Mouse (Mus musculus): ENCODE data around the gene Zfp454. TPM values are rescaled to one million over a fixed set of nuclear protein-coding genes. Genes with fewer than 3 reads are reported as not detected.

The Zfp454 gene
- total RNA-seq, 2 experiments from 2014 or later, result 0.78 to 1.3 TPM

DNA sequence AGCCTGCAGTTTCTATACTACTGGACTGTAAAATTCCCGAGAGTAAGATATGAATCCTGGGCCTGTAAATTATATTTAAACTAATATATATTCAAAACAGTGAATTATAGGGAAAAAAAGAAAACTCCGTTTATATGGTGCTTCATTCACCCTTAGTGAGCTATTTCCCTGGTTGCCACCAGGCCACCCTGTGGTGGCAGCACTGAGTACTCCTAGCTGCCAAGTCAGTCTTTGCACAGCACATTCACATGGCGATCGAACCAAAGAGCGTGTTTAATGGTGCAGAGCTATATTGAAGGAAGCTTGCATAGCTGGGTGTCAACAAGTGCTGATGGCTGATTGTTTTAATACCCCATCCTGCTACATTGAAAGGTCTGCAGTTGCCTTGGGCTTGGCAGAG lies 40.4 kb downstream of the Zfp454 start:
- intact Hi-C loops (cut with DNase I), result no loop called here

GRCm38 (mm10) chr11:50845951-50846350 lies 41.5 kb downstream of the Zfp454 start:
- no peak for DNase-seq
- intact Hi-C loops (cut with DNase I), result no loop called here

More for the DNA sequence above, 40.4 kb downstream of the Zfp454 start:
- no peak for DNase-seq

GRCm38 (mm10) chr11:50841023-50841735 lies 46.3 kb downstream of the Zfp454 start, which contains the start of gene Zfp879:
Gene Zfp879, minus strand, starts transcription at chr11:50841552.
- intact Hi-C loops (cut with DNase I), result no loop called here

DNA sequence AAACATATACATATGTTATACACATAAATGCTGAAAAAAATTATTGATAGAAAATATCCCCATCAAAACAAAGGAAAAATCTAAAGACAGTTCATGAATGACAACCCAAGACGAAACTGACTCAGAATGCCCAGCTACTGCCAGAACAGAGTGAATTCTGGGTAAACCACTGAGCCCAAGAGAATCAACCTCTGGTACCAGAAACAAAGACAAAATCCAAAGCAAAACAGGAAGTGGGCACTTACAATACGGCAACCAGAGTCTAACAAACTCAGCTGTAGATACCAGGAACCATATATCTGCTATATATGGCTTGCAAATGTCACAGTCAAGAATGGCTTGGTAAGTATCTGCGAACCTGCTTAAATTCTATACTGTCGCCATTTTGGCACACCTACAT lies 51.7 kb downstream of the Zfp454 start:
- intact Hi-C loops (cut with DNase I), result no loop called here
- DNase-seq, result no peak

More at GRCm38 (mm10) chr11:50841023-50841735, 46.3 kb downstream of the Zfp454 start, which contains the start of gene Zfp879:
- peak; percentile 86 to 87 for DNase-seq

DNA sequence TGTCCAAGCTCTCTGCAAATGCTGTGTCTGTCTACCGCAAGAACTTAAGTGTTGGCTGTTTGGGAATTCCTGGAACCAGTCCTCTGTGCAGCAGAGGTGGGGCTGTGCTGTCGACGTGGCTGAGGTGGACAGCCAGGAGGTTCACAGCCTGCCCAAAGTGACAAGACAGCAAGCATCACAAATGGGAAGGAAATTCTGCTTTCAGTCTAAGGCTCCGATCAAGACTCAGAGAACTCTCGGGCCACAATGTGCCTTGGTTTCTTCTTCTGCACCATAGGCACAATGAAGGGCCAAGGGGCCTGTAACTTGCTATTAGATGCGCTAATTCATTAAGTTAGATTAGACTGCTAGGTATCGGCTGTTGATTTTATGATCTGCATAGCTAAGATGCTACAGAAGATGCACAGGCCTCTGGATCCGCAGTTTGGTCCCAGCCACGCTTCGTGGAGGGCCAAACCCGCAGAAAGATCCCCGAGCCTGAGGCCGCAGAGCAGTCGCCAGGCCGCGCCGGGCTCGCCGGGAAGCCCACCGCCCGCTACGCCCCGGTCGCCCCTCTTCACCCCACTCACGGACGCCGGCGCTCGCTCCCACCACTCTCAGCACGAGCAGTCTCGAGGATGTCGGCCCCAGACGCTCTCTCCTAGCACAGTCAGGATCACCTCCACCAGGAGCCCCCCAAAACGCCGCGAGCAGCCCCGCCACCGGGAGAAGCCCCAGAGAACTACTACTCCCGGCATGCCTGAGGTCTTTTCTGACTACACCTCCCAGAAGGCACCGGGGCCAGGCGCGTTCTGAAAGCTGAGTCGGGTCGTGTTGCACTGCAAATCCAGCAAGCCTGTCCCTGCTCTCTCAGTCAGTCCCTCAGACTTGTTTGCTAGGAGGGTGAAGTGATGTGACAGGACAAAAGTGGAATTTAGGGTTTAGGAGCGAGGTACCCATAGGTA lies 60.2 kb downstream of the Zfp454 start, which contains the start of gene Zfp354c:
TSS of gene Zfp354c (minus strand) at position 715 of the 944 bp plus-strand sequence.
- intact Hi-C loops (cut with DNase I), result loop anchor here (10.0 kb wide), 1 partner anchor 228 kb away; the partner anchor contains the start of gene Zfp354a
- peak; percentile 80 to 84 for DNase-seq

DNA sequence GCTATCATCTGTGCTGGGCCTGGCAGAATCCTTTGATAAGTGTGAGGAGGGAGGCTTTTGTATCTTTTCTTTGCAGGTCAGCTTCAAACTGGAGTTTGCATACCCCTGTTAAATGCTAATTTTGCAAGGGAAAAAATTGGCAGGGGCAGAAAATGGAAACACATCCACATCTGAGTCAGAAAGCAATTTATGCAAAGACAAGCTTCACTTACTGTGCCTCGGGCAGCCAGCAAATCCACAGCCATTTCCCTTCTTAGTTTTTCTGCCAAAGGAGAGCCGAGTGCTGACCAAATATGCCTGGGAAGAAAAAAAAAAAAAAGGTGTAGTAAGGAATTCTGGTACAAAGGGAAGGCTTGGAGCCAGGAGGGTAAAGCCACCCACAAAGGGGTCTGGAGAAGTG lies 61.2 kb downstream of the Zfp454 start:
- intact Hi-C loops (cut with DNase I), result loop anchor here (10.0 kb wide), 1 partner anchor 229 kb away; the partner anchor contains the start of gene Zfp354a
- no peak for DNase-seq

Other genes starting within 250 kb of the Zfp454 start
- gene Zfp354c, start 59.9 kb downstream of the Zfp454 start, total RNA-seq (2021), result 1 to 10 TPM; 5.0 to 5.3 TPM
- 1 to 10 TPM in 1 of 2 experiments, under 1 TPM in 1; 0.76 to 1.1 TPM for gene Zfp879, start 46.1 kb downstream of the Zfp454 start, total RNA-seq (2021)
- not detected for gene Grm6, start 37.0 kb downstream of the Zfp454 start, total RNA-seq (2021)
- gene Zfp2, start 28.5 kb upstream of the Zfp454 start, total RNA-seq (2021), result 1 to 10 TPM; 2.6 to 3.2 TPM
- 1 to 10 TPM in 1 of 2 experiments, under 1 TPM in 1; 0.96 to 1.7 TPM for gene Zfp354b, start 44.0 kb upstream of the Zfp454 start, total RNA-seq (2021)
- gene 4933414I15Rik, start 56.1 kb upstream of the Zfp454 start, total RNA-seq (2021), result not detected
- gene Prop1, start 66.1 kb upstream of the Zfp454 start, total RNA-seq (2021), result not detected
- not detected for gene Olfr1378, start 78.9 kb upstream of the Zfp454 start, total RNA-seq (2021)
- gene Olfr1377, start 94.3 kb upstream of the Zfp454 start, total RNA-seq (2021), result not detected
- gene Olfr51, start 115.9 kb upstream of the Zfp454 start, total RNA-seq (2021), result not detected
- gene Olfr54, start 126.6 kb upstream of the Zfp454 start, total RNA-seq (2021), result not detected
- gene Olfr1375, start 160.5 kb upstream of the Zfp454 start, total RNA-seq (2021), result not detected
- gene Zfp354a, start 171.6 kb upstream of the Zfp454 start, total RNA-seq (2021), result 1 to 10 TPM; 1.7 to 2.1 TPM